Mouse (Mus musculus) bone marrow macrophage, adult 2 months (primary cell): ENCODE data around the gene Gm7271.

Experiments used
- CTCF ChIP-seq: IDR thresholded peaks from 2 replicates; pipeline ENCODE4 v1.5.1; 2012; ENCODE audit warnings: low read depth, mild to moderate bottlenecking, low read length, moderate library complexity
- POLR2A ChIP-seq: IDR thresholded peaks from 2 replicates; pipeline ENCODE4 v1.6.1; 2012; ENCODE audit warnings: mild to moderate bottlenecking, low read depth, low read length, borderline replicate concordance

DNA sequence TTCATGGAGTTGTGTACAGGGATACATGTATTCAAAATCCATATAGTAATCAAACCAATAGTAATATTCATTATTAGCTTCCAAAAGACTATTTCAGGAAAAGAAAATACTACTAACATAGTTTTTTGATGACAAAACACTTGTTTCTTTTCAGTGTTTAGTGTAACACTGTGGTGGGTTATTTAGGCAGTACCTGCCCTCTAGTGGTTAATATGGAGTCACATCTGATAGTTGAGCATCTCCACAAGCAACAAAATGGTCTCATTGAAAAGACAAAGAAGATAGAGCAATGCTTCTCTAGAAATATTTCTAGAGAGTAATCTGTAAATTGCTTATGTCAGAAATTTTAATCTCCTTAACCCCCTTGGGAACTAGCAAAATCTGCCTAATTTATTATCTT lies 57.0 kb downstream of the Gm7271 start:
- no peak for TF ChIP-seq CTCF
- TF ChIP-seq POLR2A: no peak
